Mouse (Mus musculus): ENCODE data around the gene Arhgap24.

Gene Arhgap24

GRCm38 (mm10) chr5:102751661-102752307 is 270.6 kb downstream of the Arhgap24 start:
- DNase-seq = peak; percentile 48

- DNase-seq = no peak
Observed at GRCm38 (mm10) chr5:102752308-102752663, 271.1 kb downstream of the Arhgap24 start.

GRCm38 (mm10) chr5:102757040-102757439 is 275.8 kb downstream of the Arhgap24 start:
- no peak for DNase-seq

- peak; percentile 75 for DNase-seq
Observed at GRCm38 (mm10) chr5:102765694-102766093, 284.5 kb downstream of the Arhgap24 start.

- DNase-seq = peak; percentile 92
Observed at GRCm38 (mm10) chr5:102766311-102767057, 285.3 kb downstream of the Arhgap24 start.

GRCm38 (mm10) chr5:102767058-102767444 is 285.9 kb downstream of the Arhgap24 start:
- peak; percentile 89 for DNase-seq

GRCm38 (mm10) chr5:102767822-102768221 is 286.6 kb downstream of the Arhgap24 start:
- DNase-seq = no peak

GRCm38 (mm10) chr5:102768385-102769080 is 287.3 kb downstream of the Arhgap24 start:
- peak; percentile 78 for DNase-seq

- DNase-seq = peak; percentile 30
Observed at GRCm38 (mm10) chr5:102770611-102771010, 289.4 kb downstream of the Arhgap24 start.

- peak; percentile 73 for DNase-seq
Observed at GRCm38 (mm10) chr5:102774500-102774899, 293.3 kb downstream of the Arhgap24 start.

- peak; percentile 62 for DNase-seq
Observed at GRCm38 (mm10) chr5:102777255-102777654, 296.1 kb downstream of the Arhgap24 start.

- no peak for DNase-seq
Observed at GRCm38 (mm10) chr5:102777852-102778251, 296.7 kb downstream of the Arhgap24 start.

GRCm38 (mm10) chr5:102778253-102778652 is 297.1 kb downstream of the Arhgap24 start:
- peak; percentile 65 for DNase-seq

- no peak for DNase-seq
Observed at GRCm38 (mm10) chr5:102783585-102783984, 302.4 kb downstream of the Arhgap24 start.

GRCm38 (mm10) chr5:102786123-102786522 is 304.9 kb downstream of the Arhgap24 start:
- peak; percentile 56 for DNase-seq

GRCm38 (mm10) chr5:102788437-102788836 is 307.2 kb downstream of the Arhgap24 start:
- no peak for DNase-seq

- no peak for DNase-seq
Observed at GRCm38 (mm10) chr5:102791273-102791672, 310.1 kb downstream of the Arhgap24 start.

GRCm38 (mm10) chr5:102793536-102793935 is 312.3 kb downstream of the Arhgap24 start:
- DNase-seq = no peak

GRCm38 (mm10) chr5:102801469-102801868 is 320.3 kb downstream of the Arhgap24 start:
- no peak for DNase-seq

GRCm38 (mm10) chr5:102802833-102803232 is 321.6 kb downstream of the Arhgap24 start:
- no peak for DNase-seq

GRCm38 (mm10) chr5:102803675-102804074 is 322.5 kb downstream of the Arhgap24 start:
- peak; percentile 69 for DNase-seq

GRCm38 (mm10) chr5:102807518-102807917 is 326.3 kb downstream of the Arhgap24 start:
- no peak for DNase-seq

- DNase-seq = peak; percentile 56
Observed at GRCm38 (mm10) chr5:102810366-102810957, 329.3 kb downstream of the Arhgap24 start.

All from kidney, adult 9 months (tissue).